In genomic region chr12:119150956-119151355, GRCm38 (mm10) we compare ENCODE assay signal across 16 mouse cellular contexts.
"Had no signal": no experiment of that assay in that cellular context is flagged by ENCODE, and none has a peak within 500 bp of the region (broad histone marks: within the 10 kb centered on the region; RNA-seq: fewer than 3 reads in every experiment).

No protein-coding gene starts in this region.

- ATAC-seq: liver, embryonic 12.5 days; liver, postnatal 0 days; lung, postnatal 0 days; midbrain, embryonic 13.5 days; midbrain, embryonic 15.5 days; midbrain, embryonic 16.5 days had no signal

- DNase-seq: left cerebral cortex, postnatal 4 days; liver; liver, embryonic 13.5 days; liver, postnatal 0 days; lung, adult 18-20 months; lung, adult 2 months; lung, embryonic 14.5 days; lung, postnatal 14 days; lung, postnatal 36 days; lung, postnatal 4 days; midbrain, embryonic 14.5 days had no signal
